Comparison of ENCODE assay signal across 8 mouse cellular contexts in the genomic region with DNA sequence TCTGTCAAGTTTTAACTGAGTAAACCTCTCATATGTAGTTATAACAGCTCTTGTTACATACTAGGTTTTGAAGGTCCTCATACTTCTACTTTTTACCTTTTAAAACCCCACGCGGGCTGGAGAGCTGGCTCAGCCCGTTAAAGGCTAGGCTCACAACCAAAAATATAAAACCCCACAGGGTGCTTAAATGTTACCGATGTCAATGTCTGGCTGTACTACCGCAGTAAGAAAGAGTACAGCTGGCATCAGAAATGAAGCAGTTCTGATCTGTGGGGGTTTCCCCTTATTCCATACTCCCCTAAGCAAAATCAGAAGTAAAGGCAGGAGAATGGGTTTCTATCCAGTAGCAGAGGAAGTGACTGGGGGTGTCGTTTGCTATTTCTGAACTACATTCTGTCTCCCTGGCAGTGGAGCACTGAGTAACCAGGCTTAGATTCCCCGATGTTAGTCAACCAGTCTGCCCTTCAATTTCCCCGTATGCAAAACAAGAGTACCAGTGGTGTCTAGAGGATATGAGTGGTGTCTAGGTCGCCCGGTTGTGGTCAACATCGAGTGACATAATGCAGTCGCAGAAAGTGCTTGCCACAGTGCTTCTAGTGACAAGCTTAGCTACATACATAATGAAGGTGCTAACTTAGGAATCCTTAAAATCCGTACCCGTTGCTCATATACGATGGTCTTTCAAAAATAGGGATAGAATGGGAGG. TPM values are rescaled to one million over a fixed set of nuclear protein-coding genes. Genes with fewer than 3 reads are reported as not detected.
DNase-seq lines count a peak whose midpoint lies in the region; ATAC-seq lines count a peak whose summit lies in the region.

No protein-coding gene starts in this region.

- no peak for ATAC-seq in heart, embryonic 16.5 days (replicated peaks; ENCODE audit: extremely low read depth, insufficient read depth, low FRiP score)

- H3K79me2 ChIP-seq in macrophage (ENCODE audit: inconsistent target), result peaks cover 49% of the 10 kb centered on the region

- H3K27ac ChIP-seq in brown adipose tissue, adult 24 weeks (replicated peaks; ENCODE audit: low read depth, low read length), result no peak overlapping the region
- no peak overlapping the region for H3K27ac ChIP-seq in heart, embryonic 16.5 days (ENCODE audit: low read length)
- peak overlapping the region; percentile 52 for H3K27ac ChIP-seq in macrophage

- H3K9me3 ChIP-seq in heart, embryonic 16.5 days (replicated peaks; ENCODE audit: control insufficient read depth, low read length), result no peaks in the 10 kb centered on the region

- peak overlapping the region; percentile 94 for H3K4me3 ChIP-seq in brown adipose tissue, adult 24 weeks (ENCODE audit: insufficient read depth, low read depth, low read length)
- peak overlapping the region; percentile 96 for H3K4me3 ChIP-seq in heart, embryonic 16.5 days (ENCODE audit: low read length)
- peak overlapping the region; percentile 48 for H3K4me3 ChIP-seq in macrophage (ENCODE audit: inconsistent target)

- peak overlapping the region; percentile 97 for H3K4me2 ChIP-seq in heart, embryonic 16.5 days (ENCODE audit: low read depth, low read length)

- H3K27me3 ChIP-seq in heart, embryonic 16.5 days (ENCODE audit: control insufficient read depth, insufficient read depth, low read length), result no peaks in the 10 kb centered on the region
- H3K27me3 ChIP-seq in splenic B cell, adult 2 months (ENCODE audit: control insufficient read depth, insufficient read depth, low read length, poor library complexity, severe bottlenecking), result no peaks in the 10 kb centered on the region; the same call in 1 of the 2 replicates

- DNase-seq in right cerebral cortex, adult 18-20 months, result peak; percentile 32
- DNase-seq in right cerebral cortex, postnatal 4 days, result no peak
- DNase-seq in kidney, postnatal 25 days, result peak; percentile 21 to 40
- peak; percentile 81 for DNase-seq in splenic B cell, adult 2 months (ENCODE audit: low read depth, low spot score)
- DNase-seq in urinary bladder, postnatal 36 days (ENCODE audit: low spot score in 2 of 2), result no peak

- H3K4me1 ChIP-seq in brown adipose tissue, adult 24 weeks (ENCODE audit: control insufficient read depth, insufficient read depth, insufficient read length, low read length), result peaks cover 12% of the 10 kb centered on the region
- H3K4me1 ChIP-seq in heart, embryonic 16.5 days (ENCODE audit: control insufficient read depth, insufficient read depth, low read length), result peaks cover 34% of the 10 kb centered on the region

- 16% methylated on average over 15 of the region's 15 CpGs for WGBS in heart, embryonic 16.5 days
- 6% methylated on average over 15 of the region's 15 CpGs for WGBS in macrophage (ENCODE audit: missing documents)

- H3K9ac ChIP-seq in heart, embryonic 16.5 days (ENCODE audit: low read length), result peak overlapping the region; percentile 92

- no peaks in the 10 kb centered on the region for H3K36me3 ChIP-seq in heart, embryonic 16.5 days (ENCODE audit: control insufficient read depth, insufficient read depth)
- no peaks in the 10 kb centered on the region for H3K36me3 ChIP-seq in macrophage (ENCODE audit: inconsistent target)
- H3K36me3 ChIP-seq in splenic B cell, adult 2 months (ENCODE audit: control insufficient read depth, insufficient read depth, low read length, poor library complexity, severe bottlenecking), result no peaks in the 10 kb centered on the region

RNA-seq across cellular contexts. Expression of gene Cpd, which starts 1.4 kb away (rescaled TPM):
- polyA plus RNA-seq in brown adipose tissue, adult 24 weeks (2012; ENCODE audit: insufficient read depth, insufficient read length, missing spikeins), result 17.4 and 18.6 TPM in 2 replicates
- 6.9 and 10.0 TPM in 2 replicates for polyA plus RNA-seq in heart, embryonic 16.5 days (2015; fragmentation: Nextera tagmentation; extraction: Ambion mirVana)
- total RNA-seq in macrophage (2018; cell fraction: chromatin; rRNA removed), result 100 to 1,000 TPM in 10 of 26 experiments, 10 to 100 TPM in 16; 18.4 to 422 (median 76.5) TPM
- 100 to 1,000 TPM in 10 of 26 experiments, 10 to 100 TPM in 16; 44.0 to 154 (median 77.5) TPM for total RNA-seq in macrophage (2018; cell fraction: cytosol; rRNA removed)
- 100 to 1,000 TPM in 19 of 26 experiments, 10 to 100 TPM in 7; 55.8 to 453 (median 182) TPM for total RNA-seq in macrophage (2018; cell fraction: nucleus; rRNA removed)
- 25.6 to 94.3 TPM (median 28.7 TPM) in 3 replicates for polyA plus RNA-seq in macrophage (2018)

RNA-seq across cellular contexts. Expression of gene Tmigd1, which starts 56.5 kb away (rescaled TPM):
- polyA plus RNA-seq in brown adipose tissue, adult 24 weeks (2012; ENCODE audit: insufficient read depth, insufficient read length, missing spikeins), result 1.4 and 1.5 TPM in 2 replicates
- 0.21 and 2.7 TPM in 2 replicates for polyA plus RNA-seq in heart, embryonic 16.5 days (2015; fragmentation: Nextera tagmentation; extraction: Ambion mirVana)
- total RNA-seq in macrophage (2018; cell fraction: chromatin; rRNA removed), result not detected
- under 1 TPM in 2 of 26 experiments, not detected in 24; 0.11 to 0.15 TPM for total RNA-seq in macrophage (2018; cell fraction: cytosol; rRNA removed)
- under 1 TPM in 2 of 26 experiments, not detected in 24; 0.36 to 0.58 TPM for total RNA-seq in macrophage (2018; cell fraction: nucleus; rRNA removed)
- polyA plus RNA-seq in macrophage (2018), result not detected in 3 replicates

Comparison
In these comparisons a context has a peak if more than half of its experiments do, and no peak if none do; other contexts are left out.
1. DNase-seq: peak in right cerebral cortex, adult 18-20 months (single experiment), kidney, postnatal 25 days (2 of 2) and splenic B cell, adult 2 months (single experiment); none in right cerebral cortex, postnatal 4 days (single experiment) and urinary bladder, postnatal 36 days (0 of 2).
2. Peak in every context shown above with its lines, with median percentiles within 50 percentile points of each other: H3K4me3 ChIP-seq.